Mouse (Mus musculus) midbrain, embryonic 16.5 days (tissue): ENCODE results near the gene Cast. TPM values are rescaled to one million over a fixed set of nuclear protein-coding genes. Genes with fewer than 3 reads are reported as not detected.

Source experiments
- ATAC-seq: fragments of 200-750 bp; cut with Nextera tagmentation; 2 replicates; pipeline ENCODE4 v1.8.0; 2017; ENCODE audit warnings: moderate TSS enrichment
- H3K27ac ChIP-seq: fragments of 300-500 bp; sonication (generic); 2 replicates; pipeline ENCODE4 v1.5.1; 2014; ENCODE audit warnings: mild to moderate bottlenecking, low read length, mixed read lengths
- H3K27me3 ChIP-seq: fragments of 300-500 bp; sonication (generic); 2 replicates; pipeline ENCODE4 v1.6.1; 2014; ENCODE audit warnings: low read depth, low read length, mixed read lengths; ENCODE audit not compliant: control insufficient read depth, insufficient read depth
- H3K36me3 ChIP-seq: fragments of 300-500 bp; sonication (generic); 2 replicates; pipeline ENCODE4 v1.6.1; 2014; ENCODE audit warnings: mild to moderate bottlenecking, low read length, moderate library complexity, mixed read lengths; ENCODE audit not compliant: control insufficient read depth, insufficient read depth
- H3K4me1 ChIP-seq: fragments of 300-500 bp; sonication (generic); 2 replicates; pipeline ENCODE4 v1.6.1; 2014; ENCODE audit warnings: mild to moderate bottlenecking, low read length, mixed read lengths; ENCODE audit not compliant: control insufficient read depth, insufficient read depth
- H3K4me2 ChIP-seq: fragments of 300-500 bp; sonication (generic); 2 replicates; pipeline ENCODE4 v1.6.1; 2014; ENCODE audit warnings: mild to moderate bottlenecking, low read length, mixed read lengths
- H3K4me3 ChIP-seq: fragments of 300-500 bp; sonication (generic); 2 replicates; pipeline ENCODE4 v1.5.1; 2014; ENCODE audit warnings: low read depth, mild to moderate bottlenecking, low read length, moderate library complexity, mixed read lengths
- H3K9ac ChIP-seq: fragments of 300-500 bp; sonication (generic); 2 replicates; pipeline ENCODE4 v1.6.1; 2014; ENCODE audit warnings: low read depth, low read length, mixed read lengths
- H3K9me3 ChIP-seq: fragments of 300-500 bp; sonication (generic); replicated peaks from 2 replicates; pipeline ENCODE4 v1.6.1; 2014; ENCODE audit warnings: mild to moderate bottlenecking, low read length, mixed read lengths; ENCODE audit not compliant: control insufficient read depth, poor library complexity, severe bottlenecking
- WGBS: fragments of 180-500 bp; shearing (Covaris S2); extraction: QIAGEN DNeasy Blood & Tissue Kit; methylation state at CpG from one replicate; pipeline ENCODE4 v1.1.7; 2014; 5-methylcytosine and 5-hydroxymethylcytosine counted together
- polyA plus RNA-seq: library from polyadenylated mRNA; unstranded; fragments of >200 nt; fragmentation: Nextera tagmentation; extraction: Ambion mirVana; gene quantifications from 2 replicates; pipeline ENCODE4 v1.2.1, GENCODE M21; 2015

Gene Cast
- polyA plus RNA-seq, 1 experiment from 2014 or later, result 7.2 TPM

DNA sequence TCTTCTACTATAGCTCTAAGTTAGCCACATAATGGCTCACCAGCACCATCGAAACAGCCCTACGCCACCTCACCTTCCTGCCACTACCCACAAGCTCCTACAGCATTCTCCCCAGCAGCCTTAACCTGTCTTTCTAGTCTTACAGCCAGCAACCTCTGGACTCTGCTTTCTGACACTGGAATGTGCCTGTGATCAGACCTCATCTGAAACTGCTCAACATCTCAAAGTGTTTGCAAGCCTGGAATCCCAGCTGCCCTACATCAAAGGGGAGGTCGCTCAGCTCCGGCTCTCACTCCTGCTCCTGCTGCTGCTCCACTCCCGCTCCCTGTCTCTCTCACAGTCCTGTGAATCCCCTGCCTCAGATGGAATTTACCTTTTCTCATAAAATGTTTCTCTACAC is 65.4 kb downstream of the Cast start:
- H3K36me3 ChIP-seq, result no peaks in the 10 kb centered on the region
- WGBS, result 66% methylated on average over 5 of the region's 5 CpGs
- ATAC-seq, result no peak
- H3K4me2 ChIP-seq, result no peak overlapping the region
- no peak overlapping the region for H3K9ac ChIP-seq
- no peak overlapping the region for H3K4me3 ChIP-seq
- H3K27me3 ChIP-seq, result no peaks in the 10 kb centered on the region
- no peaks in the 10 kb centered on the region for H3K4me1 ChIP-seq
- H3K9me3 ChIP-seq, result no peaks in the 10 kb centered on the region
- no peak overlapping the region for H3K27ac ChIP-seq

DNA sequence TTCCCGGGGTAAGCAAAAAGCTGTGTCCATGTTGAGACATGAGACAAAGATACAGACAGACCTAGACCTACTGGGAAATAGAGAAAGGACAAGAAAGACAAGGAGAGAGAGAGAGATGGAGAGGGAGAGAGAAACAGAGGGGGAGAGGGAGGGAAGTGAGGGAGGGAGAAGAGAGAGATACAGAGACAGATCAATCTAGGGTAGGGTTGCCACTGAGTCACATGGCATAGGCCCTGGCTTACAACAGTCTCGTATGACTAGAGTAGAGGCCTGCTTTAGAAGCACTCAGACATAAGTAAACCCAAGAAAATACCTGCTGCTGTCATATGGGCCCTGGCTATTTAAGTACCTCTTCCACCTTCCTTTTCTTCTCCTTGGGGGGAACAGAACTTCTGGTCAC is 72.2 kb downstream of the Cast start:
- H3K9ac ChIP-seq, result no peak overlapping the region
- 82% methylated on average over 2 of the region's 2 CpGs for WGBS
- no peak for ATAC-seq

DNA sequence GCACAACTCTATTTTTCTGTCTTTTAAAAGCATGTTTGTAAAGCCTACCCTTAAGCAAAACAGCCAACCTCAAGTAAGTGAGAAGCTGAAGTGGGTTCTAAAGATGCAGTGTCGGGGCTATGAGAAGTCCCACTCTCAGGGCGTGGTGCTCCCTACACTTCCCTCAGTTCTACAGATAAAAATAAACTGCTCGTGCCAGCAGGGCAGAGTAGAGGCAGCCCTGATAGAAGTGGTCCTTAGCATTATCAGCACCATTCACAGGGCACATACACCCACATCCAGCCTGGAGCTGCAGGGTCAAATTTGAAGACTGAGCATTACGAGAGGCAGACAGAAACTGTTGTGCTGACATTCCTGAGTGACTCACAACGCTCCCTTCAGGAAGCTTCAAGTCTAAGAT is 72.8 kb downstream of the Cast start:
- no peak overlapping the region for H3K4me2 ChIP-seq
- H3K27ac ChIP-seq, result no peak overlapping the region
- H3K27me3 ChIP-seq, result no peaks in the 10 kb centered on the region
- no peak overlapping the region for H3K4me3 ChIP-seq
- WGBS, result 92% methylated on average over 5 of the region's 5 CpGs
- H3K36me3 ChIP-seq, result no peaks in the 10 kb centered on the region
- H3K4me1 ChIP-seq, result no peaks in the 10 kb centered on the region
- no peak overlapping the region for H3K9ac ChIP-seq
- no peaks in the 10 kb centered on the region for H3K9me3 ChIP-seq
- ATAC-seq, result no peak

More for the DNA sequence above, 72.2 kb downstream of the Cast start:
- Histone ChIP-seq H3K4me3 (no peak overlapping the region), H3K27me3 (no peaks in the 10 kb centered on the region), H3K27ac (no peak overlapping the region), H3K36me3 (no peaks in the 10 kb centered on the region), H3K4me1 (no peaks in the 10 kb centered on the region), H3K4me2 (no peak overlapping the region), H3K9me3 (no peaks in the 10 kb centered on the region)

DNA sequence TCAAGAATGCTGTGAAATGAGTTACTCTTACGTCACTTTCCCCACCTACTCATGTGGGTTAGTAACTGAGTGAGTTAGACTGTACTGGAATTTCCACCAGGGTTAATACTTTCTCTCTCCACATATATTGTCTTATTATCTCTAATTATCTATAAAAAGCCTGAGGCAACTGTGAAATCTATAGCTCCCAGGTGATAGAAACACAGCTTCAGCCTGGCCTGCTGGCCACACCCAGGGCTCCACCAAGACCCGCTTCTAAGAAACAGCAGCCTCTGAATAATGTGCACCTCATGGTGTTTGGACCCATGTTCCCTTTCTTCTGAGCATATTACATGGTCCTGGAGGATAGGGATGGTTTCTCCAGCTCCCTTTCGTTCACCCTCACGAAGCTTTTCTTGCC is 74.9 kb downstream of the Cast start:
- Histone ChIP-seq H3K36me3 (no peaks in the 10 kb centered on the region), H3K9me3 (no peaks in the 10 kb centered on the region), H3K4me1 (no peaks in the 10 kb centered on the region), H3K4me3 (no peak overlapping the region), H3K9ac (no peak overlapping the region), H3K4me2 (no peak overlapping the region), H3K27me3 (no peaks in the 10 kb centered on the region), H3K27ac (no peak overlapping the region)
- ATAC-seq, result no peak
- WGBS, result 91% methylated on average over 4 of the region's 4 CpGs

DNA sequence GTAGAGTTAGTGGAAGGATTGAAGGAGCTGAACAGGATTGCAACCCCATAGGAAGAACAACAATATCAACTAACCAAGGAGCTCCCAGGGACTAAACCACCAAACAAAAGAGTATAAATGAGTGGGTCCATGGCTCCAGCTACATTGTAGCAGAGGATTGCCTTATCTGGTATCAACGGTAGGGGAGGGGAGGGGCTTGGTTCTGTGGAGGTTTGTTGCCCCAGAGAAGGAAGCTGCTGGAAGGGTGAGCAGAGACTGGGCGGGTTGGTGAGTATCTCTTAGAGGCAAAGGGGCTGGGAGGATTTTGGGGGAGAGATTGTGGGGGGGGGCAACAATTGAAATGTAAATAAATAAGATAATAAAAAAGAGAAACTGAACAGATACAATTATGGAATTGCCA is 89.6 kb downstream of the Cast start:
- no peaks in the 10 kb centered on the region for H3K4me1 ChIP-seq
- no peaks in the 10 kb centered on the region for H3K9me3 ChIP-seq
- no peak overlapping the region for H3K4me2 ChIP-seq
- H3K27me3 ChIP-seq, result no peaks in the 10 kb centered on the region
- H3K36me3 ChIP-seq, result no peaks in the 10 kb centered on the region
- H3K9ac ChIP-seq, result no peak overlapping the region
- H3K4me3 ChIP-seq, result no peak overlapping the region
- 84% methylated on average over 2 of the region's 2 CpGs for WGBS
- no peak for ATAC-seq
- no peak overlapping the region for H3K27ac ChIP-seq

DNA sequence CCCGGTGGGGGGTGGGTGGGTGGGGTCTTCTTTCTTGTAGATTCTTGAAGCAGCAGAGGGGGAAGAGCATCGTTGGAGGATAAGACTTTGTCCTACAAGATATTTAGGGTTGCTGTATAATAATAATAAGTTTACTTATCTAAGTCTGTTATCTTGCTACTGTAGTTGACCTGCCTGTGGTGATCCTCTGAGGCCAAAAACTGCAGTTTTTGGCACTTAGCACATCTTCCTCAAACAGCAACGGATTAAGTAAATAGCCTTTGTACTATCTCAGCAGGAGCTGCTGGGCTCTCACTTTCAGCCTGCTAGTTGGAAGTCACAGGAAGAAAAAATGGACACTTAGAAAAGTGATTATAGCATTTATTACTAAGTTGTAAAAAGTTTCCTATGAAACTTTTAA is 112.4 kb downstream of the Cast start:
- no peaks in the 10 kb centered on the region for H3K27me3 ChIP-seq
- H3K36me3 ChIP-seq, result no peaks in the 10 kb centered on the region
- H3K9ac ChIP-seq, result no peak overlapping the region
- H3K27ac ChIP-seq, result no peak overlapping the region
- H3K4me1 ChIP-seq, result no peaks in the 10 kb centered on the region
- no peaks in the 10 kb centered on the region for H3K9me3 ChIP-seq
- no peak for ATAC-seq
- H3K4me3 ChIP-seq, result no peak overlapping the region
- no peak overlapping the region for H3K4me2 ChIP-seq
- WGBS, result 50% methylated on average over 3 of the region's 3 CpGs

DNA sequence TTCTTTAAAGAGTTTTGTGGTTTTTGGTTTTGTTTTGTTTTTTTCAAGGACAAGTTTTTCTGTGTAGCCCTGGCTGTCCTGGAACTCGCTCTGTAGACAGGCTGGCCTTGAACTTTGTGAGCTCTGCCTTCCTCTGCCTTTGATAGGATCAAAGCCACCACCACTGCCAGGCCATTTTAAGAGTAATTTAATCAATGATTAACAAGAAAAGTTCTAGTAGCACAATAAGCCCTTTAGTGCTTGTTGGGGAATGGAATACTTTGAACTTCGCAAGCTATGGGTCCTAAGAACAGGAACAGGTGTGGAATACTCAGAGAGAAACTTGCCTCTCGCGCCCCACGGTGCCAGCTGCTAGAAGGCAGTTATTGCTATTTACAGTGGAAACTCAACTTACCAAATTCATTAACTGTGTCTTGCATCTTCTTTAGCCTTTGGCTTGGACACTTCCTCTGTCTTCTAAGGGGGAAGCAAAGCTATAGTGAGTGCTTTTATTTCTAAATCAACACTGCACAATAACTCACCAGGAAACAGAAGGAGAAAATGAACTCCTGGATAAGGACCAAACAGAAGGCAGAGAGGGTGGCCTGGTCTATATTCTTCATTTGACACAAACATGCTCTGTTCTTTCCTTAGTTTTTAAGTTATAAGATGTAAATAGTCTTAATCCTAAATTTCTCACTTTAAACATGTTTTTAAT is 113.0 kb downstream of the Cast start:
- no peaks in the 10 kb centered on the region for H3K36me3 ChIP-seq
- H3K9me3 ChIP-seq, result no peaks in the 10 kb centered on the region
- no peaks in the 10 kb centered on the region for H3K27me3 ChIP-seq
- no peaks in the 10 kb centered on the region for H3K4me1 ChIP-seq
- H3K27ac ChIP-seq, result no peak overlapping the region
- no peak for ATAC-seq
- no peak overlapping the region for H3K9ac ChIP-seq
- no peak overlapping the region for H3K4me3 ChIP-seq
- 88% methylated on average over 5 of the region's 5 CpGs for WGBS
- no peak overlapping the region for H3K4me2 ChIP-seq

Other genes starting within 250 kb of the Cast start
- gene Erap1, start 169.2 kb downstream of the Cast start, polyA plus RNA-seq, result 5.3 and 6.7 TPM in 2 replicates